Mouse (Mus musculus): ENCODE data around the gene Eml5.

Gene Eml5

DNA sequence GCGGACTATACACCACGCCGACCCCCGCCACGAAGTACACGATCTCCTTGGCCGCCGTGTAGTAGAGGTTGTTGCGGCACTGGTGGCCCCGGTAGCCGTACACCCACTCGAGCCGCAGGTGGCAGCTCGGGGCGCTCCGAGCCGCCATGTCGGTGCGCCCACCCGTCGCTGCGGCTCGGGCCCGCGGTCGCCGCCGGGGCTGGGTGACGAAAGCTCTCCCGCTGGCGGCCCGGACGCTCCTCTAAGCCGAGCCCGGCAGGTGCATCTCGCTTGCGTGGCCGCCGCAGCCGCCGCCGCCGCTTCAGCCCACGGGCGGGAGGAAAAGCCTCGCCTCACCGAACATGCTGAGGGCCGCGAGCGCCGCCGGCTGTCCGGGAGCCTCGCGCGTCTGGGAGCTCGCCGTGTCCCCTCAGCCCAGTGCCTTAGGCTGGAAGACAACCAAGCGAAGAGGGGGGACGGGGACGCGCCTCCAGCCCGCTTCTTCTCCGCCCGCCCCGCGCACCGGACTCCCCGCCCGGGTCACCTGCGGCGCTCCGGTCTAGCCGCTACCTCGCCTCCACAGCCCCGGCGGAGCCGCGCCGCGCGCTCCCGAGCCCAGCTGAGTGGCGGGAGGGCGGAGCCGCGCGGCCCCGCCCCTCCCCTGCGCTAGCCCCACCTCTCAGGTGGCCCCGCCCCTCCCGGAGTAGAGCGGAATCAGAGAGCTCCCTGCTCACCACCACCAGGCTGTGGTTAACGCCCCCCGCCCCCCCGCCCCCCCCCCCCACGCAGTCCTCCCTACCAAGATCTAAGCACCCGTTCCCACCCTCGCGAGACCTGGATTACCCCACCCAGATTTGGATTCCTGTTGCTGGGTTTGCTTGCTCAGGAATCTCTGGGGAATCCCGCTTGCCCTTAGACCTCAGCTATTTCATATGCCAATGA is at the start of gene Eml5:
TSS of gene Eml5 (minus strand) at position 604 of the 921 bp plus-strand sequence.
- DNase-seq (ENCODE audit: low spot score), result peak; percentile 92

GRCm38 (mm10) chr12:98932856-98933255 is 31.6 kb upstream of the Eml5 start:
- DNase-seq (ENCODE audit: low spot score), result no peak

GRCm38 (mm10) chr12:98932441-98932840 is 31.2 kb upstream of the Eml5 start:
- peak; percentile 30 for DNase-seq (ENCODE audit: low spot score)

- peak; percentile 26 for DNase-seq (ENCODE audit: low spot score)
Observed at GRCm38 (mm10) chr12:98931174-98931573, 29.9 kb upstream of the Eml5 start.

DNA sequence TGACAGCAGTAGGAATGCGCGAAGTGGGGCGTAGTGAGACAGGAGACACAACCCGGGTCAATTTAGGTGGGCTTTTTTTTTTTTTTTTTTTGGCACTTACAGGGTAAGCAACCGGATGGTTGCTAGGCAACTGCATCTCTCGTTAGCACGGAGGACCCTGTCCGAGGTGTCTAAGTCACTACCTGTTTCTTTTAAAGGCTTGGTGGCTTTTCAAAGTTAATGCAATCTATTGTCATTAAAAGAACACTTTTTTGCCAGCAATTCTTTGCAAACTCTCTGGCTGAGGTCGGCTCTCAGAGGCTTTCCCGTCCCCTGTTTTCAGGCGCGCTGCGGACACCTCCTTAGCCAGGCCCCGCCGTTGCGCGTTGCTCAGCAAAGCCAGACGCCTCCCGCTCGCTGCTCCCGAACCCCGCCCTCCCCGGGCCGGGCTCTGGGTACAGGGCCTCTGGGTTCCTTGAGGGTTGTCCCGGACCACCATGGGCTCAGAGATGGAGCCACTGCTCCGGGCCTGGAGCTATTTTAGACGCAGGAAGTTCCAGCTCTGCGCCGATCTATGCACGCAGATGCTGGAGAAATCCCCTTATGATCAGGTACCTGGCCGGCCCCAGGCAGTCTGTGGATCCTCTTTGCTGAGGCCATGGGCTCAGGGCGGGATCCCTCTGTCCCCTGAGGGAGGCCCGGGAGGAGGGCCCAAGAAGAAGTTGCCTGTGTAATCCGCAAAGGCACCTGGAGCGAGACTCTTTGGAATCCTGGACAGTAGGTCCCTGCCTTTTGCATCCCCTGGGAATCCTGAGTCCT is 19.1 kb upstream of the Eml5 start, which contains the start of gene Ttc8:
TSS of gene Ttc8 (plus strand) at position 381 of the 798 bp plus-strand sequence.
- peak; percentile 95 for DNase-seq (ENCODE audit: low spot score)

DNA sequence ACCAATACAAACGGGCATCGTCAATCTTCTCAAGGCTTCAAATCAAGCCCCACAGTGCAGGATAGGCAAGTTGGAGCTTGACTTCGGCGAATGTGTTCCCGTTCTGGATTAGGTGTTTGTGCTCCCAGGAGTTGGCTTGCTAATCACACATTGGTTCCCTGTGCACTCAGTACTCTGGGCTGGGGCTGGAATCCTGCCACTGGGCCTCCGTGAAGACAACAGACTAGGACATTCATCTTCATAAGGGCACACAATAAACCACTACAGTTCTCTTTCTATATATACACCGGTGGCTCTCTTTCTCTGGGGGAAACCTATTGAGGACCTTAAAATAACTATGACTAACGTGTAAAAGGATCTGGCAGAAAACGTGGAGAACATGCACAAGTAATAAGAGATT is 8.8 kb upstream of the Eml5 start:
- DNase-seq (ENCODE audit: low spot score), result no peak

GRCm38 (mm10) chr12:98905466-98905865 is 4.2 kb upstream of the Eml5 start:
- DNase-seq (ENCODE audit: low spot score), result no peak

DNA sequence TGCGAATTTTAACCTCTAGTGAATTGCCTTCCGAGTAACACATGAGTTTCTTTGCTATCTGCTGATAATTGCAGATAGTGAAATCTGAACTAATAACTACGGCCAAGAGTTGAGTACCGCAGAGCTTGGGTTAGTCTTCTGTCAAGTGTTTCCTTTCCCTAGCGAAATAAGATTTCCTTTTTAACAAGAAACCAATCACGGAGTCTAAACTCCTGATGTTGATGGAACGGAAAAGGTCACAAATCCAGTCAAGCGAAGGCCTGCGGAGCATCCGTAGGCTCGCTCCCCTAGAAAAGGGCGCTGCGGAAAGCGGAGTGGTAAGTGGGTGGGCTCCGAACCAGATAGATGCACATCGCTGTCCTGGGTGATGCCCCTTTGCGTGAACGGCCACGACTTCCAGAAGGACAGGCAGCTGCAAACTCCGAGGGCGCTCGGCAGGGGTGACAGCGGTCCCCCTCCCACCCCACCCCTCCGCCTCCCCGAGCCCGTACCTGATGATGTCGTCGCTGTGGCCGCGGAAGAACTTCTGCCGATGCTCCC is 873 bp downstream of the Eml5 start:
- DNase-seq (ENCODE audit: low spot score), result peak; percentile 65

GRCm38 (mm10) chr12:98899676-98900075 is 1.6 kb downstream of the Eml5 start:
- no peak for DNase-seq (ENCODE audit: low spot score)

- no peak for DNase-seq (ENCODE audit: low spot score)
Observed at GRCm38 (mm10) chr12:98896761-98897160, 4.5 kb downstream of the Eml5 start.

DNA sequence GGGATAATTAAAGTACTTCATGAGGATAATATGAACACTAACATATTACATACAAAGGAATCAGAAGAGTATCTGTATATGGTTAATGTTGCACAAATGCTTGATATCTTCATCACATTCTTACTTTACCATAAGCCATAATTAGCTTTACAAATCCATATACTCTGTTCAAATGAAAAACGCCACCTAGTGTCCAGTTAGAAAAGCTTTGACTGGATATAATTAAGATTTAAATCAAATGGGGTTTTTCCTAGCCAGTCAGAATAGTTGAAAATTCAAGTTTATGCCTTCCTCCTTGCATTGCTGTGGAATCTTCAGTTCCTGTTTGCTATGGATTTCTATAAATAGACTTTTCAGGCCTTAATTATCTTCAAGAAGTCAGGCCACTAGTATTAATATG is 16.8 kb downstream of the Eml5 start:
- peak; percentile 70 for DNase-seq (ENCODE audit: low spot score)

DNA sequence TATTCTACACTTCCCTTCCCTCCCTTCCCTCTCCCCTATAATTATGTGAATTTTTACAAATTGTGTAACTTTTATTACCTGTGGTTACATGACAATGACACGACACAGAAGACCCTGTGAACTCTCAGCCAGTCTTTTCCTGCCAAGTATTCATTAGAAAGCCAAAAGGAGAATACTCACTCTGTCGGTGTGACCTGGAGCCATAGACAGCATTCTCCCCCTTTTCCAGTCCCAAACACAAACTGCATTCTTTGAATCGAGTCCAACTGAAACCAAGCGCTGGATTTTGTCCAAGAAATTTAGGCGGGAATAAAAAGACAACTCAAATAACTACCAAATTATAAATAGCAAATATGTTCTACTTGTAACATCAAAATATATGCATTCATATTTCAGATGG is 19.5 kb downstream of the Eml5 start:
- DNase-seq (ENCODE audit: low spot score), result no peak

GRCm38 (mm10) chr12:98878693-98879092 is 22.6 kb downstream of the Eml5 start:
- DNase-seq (ENCODE audit: low spot score), result no peak

DNA sequence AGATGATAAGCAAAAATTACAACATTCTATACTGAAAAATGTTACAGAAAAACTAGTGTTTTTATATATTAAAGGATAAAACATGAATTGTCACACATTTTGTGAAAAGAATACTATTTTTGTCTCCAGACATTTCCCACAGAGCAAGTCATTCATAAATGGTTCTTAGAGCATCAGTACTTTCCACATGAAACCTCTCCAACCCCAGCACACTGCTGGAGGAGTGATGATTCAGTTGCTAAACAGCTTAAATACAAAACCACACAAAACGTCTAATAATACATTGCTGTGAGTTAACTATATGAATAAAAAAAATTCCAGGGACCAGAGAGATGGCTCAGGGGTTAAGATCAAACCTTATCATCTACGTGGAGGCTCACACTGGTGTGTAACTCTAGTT is 26.1 kb downstream of the Eml5 start:
- DNase-seq (ENCODE audit: low spot score), result no peak

- no peak for DNase-seq (ENCODE audit: low spot score)
Observed at GRCm38 (mm10) chr12:98872836-98873235, 28.4 kb downstream of the Eml5 start.

DNA sequence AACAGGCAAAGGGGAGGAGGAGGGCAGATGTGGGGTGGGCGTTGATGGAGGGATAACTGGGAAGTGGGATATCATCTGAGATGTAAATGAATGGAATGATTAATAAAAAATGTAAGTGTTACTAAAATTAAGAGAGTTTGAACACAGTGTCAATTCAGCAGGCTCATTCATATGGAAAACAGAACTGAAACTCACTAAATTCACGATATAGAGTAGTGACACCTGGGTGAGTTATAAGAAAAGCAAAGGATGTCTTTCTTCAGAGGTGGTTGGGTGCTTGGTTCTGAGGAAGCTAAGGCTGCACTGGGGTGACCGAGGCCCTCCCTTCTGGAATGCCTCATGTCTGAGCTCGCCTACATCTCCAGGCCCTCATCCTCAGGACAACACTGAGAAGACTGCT is 37.8 kb downstream of the Eml5 start:
- no peak for DNase-seq (ENCODE audit: low spot score)

DNA sequence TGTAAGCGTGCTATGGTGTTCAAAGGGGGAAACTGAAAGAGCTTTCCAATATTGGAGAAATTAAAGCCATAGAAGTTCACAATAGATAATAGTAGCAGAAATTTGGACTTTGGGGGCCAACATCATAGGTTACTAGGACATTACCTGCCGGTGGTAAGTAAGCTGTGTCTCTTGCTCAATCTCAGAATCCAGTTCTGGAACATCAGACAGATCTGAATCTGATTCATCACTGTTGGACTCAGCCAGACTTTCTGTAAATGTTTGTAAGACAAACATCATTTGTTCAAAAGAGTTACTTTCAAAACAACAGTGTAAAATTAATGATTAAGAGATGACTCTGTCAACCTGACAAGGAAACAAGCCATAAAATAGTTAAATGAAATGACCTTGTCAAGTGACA is 41.0 kb downstream of the Eml5 start:
- DNase-seq (ENCODE audit: low spot score), result no peak

DNA sequence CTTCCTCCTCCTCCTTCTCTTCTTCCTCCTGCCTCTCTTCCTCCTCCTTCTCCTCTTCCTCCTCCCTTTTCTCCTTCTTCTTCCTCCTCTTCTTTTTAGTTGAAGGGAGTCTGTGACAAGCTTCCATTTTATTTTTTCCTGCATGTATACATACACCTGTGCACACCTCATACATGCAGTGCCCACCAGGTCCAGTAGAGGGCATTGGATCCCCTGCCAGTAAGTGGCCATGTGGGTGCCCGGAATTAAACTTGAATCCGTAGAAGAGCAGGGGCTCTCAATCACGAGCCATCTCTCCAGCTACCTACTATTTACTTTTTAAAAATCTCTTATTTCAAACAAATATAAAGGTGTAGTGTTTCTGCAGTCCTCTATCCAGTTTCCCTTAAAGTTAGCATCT is 50.5 kb downstream of the Eml5 start:
- DNase-seq (ENCODE audit: low spot score), result peak; percentile 66

DNA sequence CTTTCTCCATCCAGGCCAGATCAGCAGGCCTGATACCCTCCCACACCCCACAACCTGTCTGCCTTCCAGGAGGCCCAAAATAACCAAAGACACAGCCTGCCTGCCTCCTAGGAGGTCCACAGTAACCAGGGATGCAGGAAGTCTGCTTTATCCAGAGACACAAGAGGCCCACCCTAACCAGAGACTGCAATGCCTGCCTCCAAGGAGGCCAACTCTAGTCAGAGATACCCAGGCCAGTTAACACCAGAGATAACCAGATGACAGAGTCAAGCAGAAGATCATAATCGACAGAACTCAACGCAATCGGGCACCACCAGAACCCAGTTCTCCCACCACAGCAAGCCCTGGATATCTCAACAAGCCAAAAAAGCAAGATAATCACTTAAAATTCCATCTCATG is 56.5 kb downstream of the Eml5 start:
- no peak for DNase-seq (ENCODE audit: low spot score)

DNA sequence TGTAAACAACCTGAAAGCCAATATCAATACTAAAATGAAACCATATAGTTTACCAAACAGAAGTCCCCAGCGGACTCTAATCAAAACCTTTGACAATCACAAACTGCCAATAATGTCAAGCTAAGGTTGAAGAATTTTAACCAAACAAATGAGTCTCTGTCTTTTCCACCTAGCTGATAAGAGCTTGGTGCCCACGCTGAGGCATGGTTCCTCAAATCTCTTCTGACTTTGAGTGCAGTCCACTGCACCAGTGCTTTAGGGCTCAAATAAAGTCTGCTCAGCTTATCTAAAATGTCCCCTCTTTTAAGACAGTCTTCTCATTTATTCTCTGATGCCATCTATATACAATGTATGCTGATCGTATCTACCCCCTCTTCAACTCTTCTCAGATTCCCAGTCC is 61.1 kb downstream of the Eml5 start:
- no peak for DNase-seq (ENCODE audit: low spot score)

DNA sequence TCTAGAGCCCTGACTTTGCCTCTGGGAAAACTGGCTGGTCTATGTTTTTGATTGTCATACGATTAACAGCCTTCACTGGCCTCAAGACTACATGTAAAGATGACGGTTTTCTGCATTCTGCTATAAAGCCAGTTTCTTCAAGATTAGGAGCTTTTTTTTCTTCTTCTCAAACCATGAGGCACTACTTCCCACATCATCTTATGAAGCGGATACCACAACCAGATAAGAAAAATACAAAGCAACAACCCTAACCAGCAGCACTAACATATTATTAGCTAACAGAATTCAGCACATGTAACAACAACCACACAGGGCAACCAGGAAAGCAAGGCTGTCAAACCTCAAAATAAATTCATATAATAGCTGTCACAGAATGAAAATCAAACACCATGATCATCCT is 63.3 kb downstream of the Eml5 start:
- DNase-seq (ENCODE audit: low spot score), result no peak

- no peak for DNase-seq (ENCODE audit: low spot score)
Observed at GRCm38 (mm10) chr12:98835466-98835865, 65.8 kb downstream of the Eml5 start.

- DNase-seq (ENCODE audit: low spot score), result no peak
Observed at GRCm38 (mm10) chr12:98834879-98835278, 66.4 kb downstream of the Eml5 start.
